Mouse (Mus musculus) spleen, adult 2 months (tissue): ENCODE measurements at regions not wholly inside any gene's neighbourhood (a gene's known extent, or its start where the extent isn't known, plus 50 kb on each side); places are given as distances from the start of the nearest gene placed in this dataset.

Experiments used
- DNase-seq, 2 experiments: peaks; one replicate each; pipeline versions ENCODE4 v3.0.0 to v3.0.0-alpha.2; 2012 to 2021; ENCODE audit warnings: low spot score in 2 of 2, low read depth in 1 of 2
- H3K27ac ChIP-seq: fragments of 200-500 bp; 2 replicates; pipeline ENCODE4 v1.5.1; 2012; ENCODE audit warnings: low read length, inconsistent platforms; ENCODE audit not compliant: insufficient read depth
- H3K27me3 ChIP-seq: fragments of 200-500 bp; 2 replicates; pipeline ENCODE4 v1.6.1; 2012; ENCODE audit warnings: mild to moderate bottlenecking, moderate library complexity, low read length, inconsistent platforms; ENCODE audit not compliant: control insufficient read depth, insufficient read depth
- H3K36me3 ChIP-seq: fragments of 200-500 bp; 2 replicates; pipeline ENCODE4 v1.6.1; 2012; ENCODE audit warnings: mild to moderate bottlenecking, low read length, inconsistent platforms; ENCODE audit not compliant: control insufficient read depth, insufficient read depth
- H3K4me1 ChIP-seq: fragments of 200-500 bp; 2 replicates; pipeline ENCODE4 v1.6.1; 2011; ENCODE audit warnings: inconsistent platforms; ENCODE audit not compliant: control insufficient read depth, insufficient read depth, insufficient read length
- H3K4me3 ChIP-seq: fragments of 200-500 bp; 2 replicates; pipeline ENCODE4 v1.5.1; 2011; ENCODE audit warnings: mild to moderate bottlenecking, inconsistent platforms; ENCODE audit not compliant: insufficient read depth, insufficient read length; ENCODE audit errors: extremely low read depth
- CTCF ChIP-seq: fragments of 200-500 bp; IDR thresholded peaks from 2 replicates; pipeline ENCODE4 v1.5.1; 2011; ENCODE audit warnings: mild to moderate bottlenecking, inconsistent platforms; ENCODE audit not compliant: insufficient read depth, insufficient read length, insufficient replicate concordance; ENCODE audit errors: extremely low read depth
- POLR2A ChIP-seq: fragments of 200-500 bp; IDR thresholded peaks from 2 replicates; pipeline ENCODE4 v1.6.1; 2011; ENCODE audit warnings: low read depth, low read length, inconsistent platforms
- WGBS: fragments of 180-500 bp; shearing (Covaris S2); methylation state at CpG from one replicate; pipeline ENCODE4 v1.1.7; 2018; 5-methylcytosine and 5-hydroxymethylcytosine counted together

DNA sequence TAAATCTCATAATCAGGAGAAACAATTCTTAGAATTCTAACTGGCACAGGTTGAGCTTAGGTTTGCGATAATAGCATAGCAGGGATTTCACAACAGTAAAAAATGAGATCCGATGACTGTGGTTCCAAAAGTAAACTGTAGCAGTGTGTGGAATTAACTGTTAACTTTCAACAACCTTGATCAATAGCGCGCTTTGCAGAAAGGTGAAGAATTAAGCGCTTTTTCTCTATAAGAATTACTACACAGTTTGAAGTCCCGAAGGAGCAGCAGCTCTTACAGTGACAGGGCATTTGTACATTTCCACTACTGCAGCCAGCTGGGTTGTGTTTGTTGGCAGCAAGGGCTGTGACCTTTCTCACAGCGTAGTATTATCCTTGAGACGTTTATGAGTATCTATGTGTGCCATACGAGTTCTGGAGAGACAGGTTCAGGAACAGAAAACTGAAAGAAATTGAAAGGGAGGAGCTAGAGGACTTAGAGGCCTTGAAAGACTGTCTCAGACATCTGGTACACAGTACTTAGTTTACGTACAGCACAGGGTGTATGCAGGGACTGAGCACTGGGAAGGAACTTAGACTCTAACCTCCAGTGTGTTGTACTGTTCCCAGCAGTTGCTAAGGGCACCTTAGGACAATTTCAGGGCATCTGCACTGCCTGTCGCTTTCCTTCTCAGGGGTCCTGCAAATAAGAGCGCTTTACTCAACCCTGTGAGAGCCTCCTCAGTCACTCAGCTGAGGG is 114.6 kb upstream of the Xpo1 start:
- no peak for DNase-seq
- 82% methylated on average over 12 of the region's 12 CpGs for WGBS
- no peak for TF ChIP-seq CTCF
- TF ChIP-seq POLR2A = no peak
- no peak overlapping the region for H3K27ac ChIP-seq
- H3K27me3 ChIP-seq = no peaks in the 10 kb centered on the region
- no peaks in the 10 kb centered on the region for H3K4me1 ChIP-seq
- H3K36me3 ChIP-seq = no peaks in the 10 kb centered on the region
- no peak overlapping the region for H3K4me3 ChIP-seq

DNA sequence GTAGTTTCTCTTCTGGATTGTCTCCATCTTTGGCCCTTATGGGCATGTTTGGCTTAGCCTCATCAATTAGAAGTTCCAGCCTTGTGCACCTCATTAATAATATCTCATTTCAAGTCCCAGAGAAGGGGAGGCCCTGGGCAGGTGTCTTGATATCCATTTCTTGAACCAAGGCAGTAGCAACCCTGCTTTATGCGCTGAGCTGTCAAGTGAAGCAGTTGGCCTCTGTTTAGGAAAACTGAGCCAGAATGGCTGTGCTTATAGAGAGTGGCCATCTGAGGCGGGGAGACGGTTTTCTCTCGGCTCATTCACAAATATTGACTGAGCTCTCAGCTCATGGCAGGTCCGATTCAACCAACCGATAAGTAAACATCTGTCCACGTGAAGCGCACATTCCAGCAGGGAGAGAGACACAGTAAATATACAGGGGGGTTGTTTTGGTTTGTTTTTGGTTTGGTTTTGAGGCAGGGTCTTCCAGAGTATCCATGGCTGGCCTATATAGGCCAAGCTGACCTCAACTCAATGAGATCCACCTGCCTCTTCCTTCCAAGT is 107.7 kb upstream of the Xpo1 start:
- H3K27me3 ChIP-seq = no peaks in the 10 kb centered on the region
- 90% methylated on average over 8 of the region's 8 CpGs for WGBS
- H3K27ac ChIP-seq = no peak overlapping the region
- no peak for TF ChIP-seq POLR2A
- no peak for TF ChIP-seq CTCF
- no peaks in the 10 kb centered on the region for H3K4me1 ChIP-seq
- DNase-seq = no peak
- H3K4me3 ChIP-seq = no peak overlapping the region
- no peaks in the 10 kb centered on the region for H3K36me3 ChIP-seq

DNA sequence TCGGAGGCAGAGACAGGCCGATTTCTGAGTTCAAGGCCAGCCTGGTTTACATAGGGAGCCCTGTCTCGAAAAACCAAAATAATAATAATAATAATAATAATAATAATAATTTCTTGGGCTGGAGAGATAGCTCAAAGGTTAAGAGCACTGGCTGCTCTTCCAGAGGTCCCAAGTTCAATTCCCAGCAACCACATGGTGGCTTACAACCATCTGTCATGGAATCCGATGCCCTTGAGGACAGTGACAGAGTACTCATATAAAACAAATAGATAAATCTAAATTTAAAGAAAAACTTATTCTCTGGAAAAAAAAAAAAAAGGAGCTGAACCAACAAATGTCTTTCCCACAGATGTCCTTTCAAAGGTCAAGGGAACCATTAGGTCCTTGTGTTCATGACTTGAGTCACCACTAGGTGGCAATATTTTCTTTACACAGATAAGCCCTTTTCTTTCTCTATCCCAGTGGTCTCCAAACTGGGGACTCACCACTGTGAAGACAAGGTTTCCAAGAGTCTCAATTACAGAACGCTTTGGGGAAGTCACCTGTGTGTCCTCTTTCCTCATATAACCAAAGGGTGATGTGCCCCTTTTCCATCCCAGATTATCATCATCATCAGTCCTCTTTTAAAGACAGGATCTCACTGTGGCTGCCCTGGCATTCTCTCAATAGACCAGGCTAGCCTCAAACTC is 106.1 kb upstream of the Xpo1 start:
- Histone ChIP-seq H3K27me3 (no peaks in the 10 kb centered on the region), H3K27ac (no peak overlapping the region), H3K4me1 (no peaks in the 10 kb centered on the region), H3K36me3 (no peaks in the 10 kb centered on the region), H3K4me3 (no peak overlapping the region)
- peak in 1 of 2 experiments; percentile 12 for DNase-seq
- TF ChIP-seq CTCF (no peak), POLR2A (no peak)
- 70% methylated on average over 5 of the region's 5 CpGs for WGBS

DNA sequence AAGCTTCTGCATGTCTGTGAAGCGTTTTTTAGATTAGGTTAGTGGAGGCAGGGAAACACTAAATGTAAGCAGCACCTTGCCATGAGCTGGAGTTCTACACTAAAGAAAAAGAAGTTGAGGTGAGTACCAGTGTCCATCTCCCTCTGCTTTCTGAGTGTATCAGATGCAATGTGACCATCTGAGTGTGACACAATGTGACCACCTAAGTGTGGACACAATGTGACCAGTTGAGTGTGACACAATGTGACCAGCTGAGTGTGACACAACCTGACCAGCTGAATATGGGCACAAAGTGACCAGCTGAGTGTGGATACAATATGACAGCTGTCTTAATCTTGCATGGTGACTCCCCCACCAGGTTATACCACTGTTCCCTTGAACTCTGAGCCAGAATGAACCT is 101.0 kb upstream of the Xpo1 start:
- no peak for DNase-seq
- TF ChIP-seq CTCF (no peak), POLR2A (no peak)
- no peaks in the 10 kb centered on the region for H3K27me3 ChIP-seq
- no peak overlapping the region for H3K27ac ChIP-seq
- no peaks in the 10 kb centered on the region for H3K4me1 ChIP-seq
- H3K36me3 ChIP-seq = no peaks in the 10 kb centered on the region
- no peak overlapping the region for H3K4me3 ChIP-seq
- 78% methylated on average over 1 of the region's 1 CpGs for WGBS

DNA sequence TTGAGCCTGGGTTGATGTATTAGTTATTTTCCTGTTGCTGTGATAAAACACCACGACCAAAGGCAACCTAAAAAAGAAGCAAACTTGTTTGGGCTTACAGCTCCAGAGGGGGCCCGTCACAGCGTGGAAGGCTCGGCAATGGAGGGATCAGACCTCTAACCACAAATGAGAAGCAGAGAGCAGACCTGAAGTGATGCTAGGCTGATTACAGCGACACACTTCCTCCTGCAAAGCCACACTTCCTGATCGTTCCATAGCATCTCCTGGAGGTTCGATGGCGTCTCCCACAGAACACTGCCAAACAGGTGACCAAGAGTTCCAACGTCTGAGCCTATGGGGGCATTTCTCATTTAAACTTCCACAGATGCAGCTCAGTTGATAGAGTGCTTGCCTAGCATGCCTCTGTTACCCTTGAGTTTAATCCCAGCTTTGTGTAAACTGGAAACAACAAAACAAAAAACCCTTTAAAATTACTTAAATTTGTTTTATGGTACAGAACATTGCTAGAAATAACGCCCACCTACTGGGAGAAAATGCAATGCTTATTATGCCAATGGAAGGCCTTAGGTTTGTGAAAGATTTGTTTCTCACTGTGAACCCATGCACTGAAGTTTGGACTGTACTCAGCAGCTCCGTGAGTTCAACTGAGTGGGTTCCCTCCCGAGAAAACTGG is 87.2 kb upstream of the Xpo1 start:
- WGBS = 27% methylated on average over 12 of the region's 12 CpGs
- Histone ChIP-seq H3K36me3 (no peaks in the 10 kb centered on the region), H3K4me1 (no peaks in the 10 kb centered on the region), H3K27me3 (no peaks in the 10 kb centered on the region), H3K4me3 (no peak overlapping the region), H3K27ac (no peak overlapping the region)
- TF ChIP-seq CTCF (no peak), POLR2A (no peak)
- no peak for DNase-seq

DNA sequence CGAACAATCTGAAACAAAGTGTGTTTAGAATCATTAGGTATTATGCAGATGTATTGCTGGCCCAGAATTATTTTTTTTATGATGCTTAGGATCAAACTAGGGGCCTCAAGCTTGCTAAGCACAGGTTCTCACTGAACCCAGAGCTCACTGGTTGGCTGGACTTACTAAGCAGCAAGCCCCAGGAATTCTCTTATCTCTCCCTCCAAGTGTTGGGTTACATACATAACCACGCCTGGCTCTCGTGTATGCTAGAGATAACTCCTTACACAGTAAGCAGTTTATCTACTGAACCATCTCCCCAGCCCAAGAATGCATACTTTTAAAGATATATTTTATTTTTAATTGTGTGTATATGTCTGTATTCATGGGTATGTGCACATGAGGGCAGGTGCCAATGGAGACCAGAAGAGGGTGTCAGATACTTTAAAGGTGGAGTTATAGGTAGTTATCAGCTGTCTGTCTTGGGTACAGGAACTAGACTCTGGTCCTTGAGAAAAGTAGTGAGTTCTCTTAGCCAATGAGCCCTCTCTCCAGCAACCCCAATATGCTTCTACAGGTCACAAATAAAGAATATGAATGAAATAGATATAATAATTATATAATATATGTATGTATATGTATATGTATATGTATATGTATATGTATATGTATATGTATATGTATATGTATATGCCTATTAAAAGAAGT is 86.0 kb upstream of the Xpo1 start:
- H3K27ac ChIP-seq = no peak overlapping the region
- H3K4me1 ChIP-seq = no peaks in the 10 kb centered on the region
- TF ChIP-seq POLR2A = no peak
- no peak for TF ChIP-seq CTCF
- no peak overlapping the region for H3K4me3 ChIP-seq
- H3K36me3 ChIP-seq = no peaks in the 10 kb centered on the region
- WGBS = 72% methylated on average over 3 of the region's 3 CpGs
- no peaks in the 10 kb centered on the region for H3K27me3 ChIP-seq
- DNase-seq = no peak

DNA sequence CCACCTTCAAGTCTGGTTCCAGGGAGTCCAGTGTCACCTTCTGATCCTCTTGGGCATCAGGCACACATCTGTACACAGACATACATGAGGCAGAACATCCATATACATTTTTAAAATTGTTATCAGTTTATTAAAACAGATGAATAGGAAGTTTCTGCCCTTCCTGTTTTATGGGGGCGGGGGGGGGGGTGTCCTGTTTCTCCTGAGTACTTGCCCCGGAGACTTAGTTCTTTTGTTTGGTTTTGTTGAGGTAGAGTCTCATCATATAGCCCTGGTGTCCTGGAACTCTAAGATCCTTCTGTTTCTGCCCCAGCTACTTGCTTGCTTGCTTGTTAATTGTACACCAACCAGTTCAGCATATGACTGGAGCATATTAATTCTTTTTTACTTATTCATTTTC is 85.0 kb upstream of the Xpo1 start:
- Histone ChIP-seq H3K36me3 (no peaks in the 10 kb centered on the region), H3K27ac (no peak overlapping the region), H3K4me1 (no peaks in the 10 kb centered on the region), H3K27me3 (no peaks in the 10 kb centered on the region), H3K4me3 (no peak overlapping the region)
- 38% methylated on average over 2 of the region's 2 CpGs for WGBS
- no peak for DNase-seq
- no peak for TF ChIP-seq CTCF
- no peak for TF ChIP-seq POLR2A
